Mouse (Mus musculus): Measurements from ENCODE around the gene Polr3c.
A peak's percentile ranks its signal among the peaks of the same experiment; 100 is the strongest.

Polr3c gene

DNA sequence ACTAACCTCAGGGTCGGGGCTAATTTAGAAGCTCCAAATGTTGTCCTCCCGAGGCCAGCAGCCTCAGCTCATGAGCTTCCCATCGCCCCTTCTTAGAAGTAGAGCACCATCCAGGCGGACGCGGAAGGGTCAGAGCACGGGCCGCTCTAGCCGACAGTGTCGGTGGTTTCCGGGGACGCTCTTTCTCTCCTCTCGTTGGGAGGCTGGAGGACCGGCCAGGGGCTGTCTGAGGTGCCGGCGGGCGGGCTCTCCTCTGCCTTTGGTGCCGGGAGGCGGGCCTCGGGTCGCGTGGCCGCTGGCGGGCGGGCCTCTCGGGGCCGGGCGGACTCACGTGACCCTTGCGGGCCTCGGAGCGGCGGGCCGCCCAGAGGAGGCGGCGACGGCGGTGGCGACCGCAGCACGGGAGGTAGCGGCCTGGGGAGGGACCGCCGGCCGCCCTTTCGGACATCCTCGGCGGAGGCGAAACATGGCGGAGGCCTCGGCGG, at the start of gene Polr3c, which contains the start of gene Rnf115:
Gene Polr3c (minus strand): TSS at position 286 of the 485 bp plus-strand sequence.
Gene Rnf115 (plus strand): TSS at position 322 of the 485 bp plus-strand sequence.
- DNase-seq (ENCODE audit: low read depth), result peak; percentile 98

- DNase-seq (ENCODE audit: low read depth), result no peak
These were observed 49.7 kb upstream of the Polr3c start for GRCm38 (mm10) chr3:96777120-96777519.

- DNase-seq (ENCODE audit: low read depth), result peak; percentile 25
These were observed 45.5 kb upstream of the Polr3c start for GRCm38 (mm10) chr3:96772949-96773348.

- no peak for DNase-seq (ENCODE audit: low read depth)
These were observed 42.5 kb upstream of the Polr3c start for GRCm38 (mm10) chr3:96769971-96770370.

GRCm38 (mm10) chr3:96764528-96764927, 37.1 kb upstream of the Polr3c start:
- peak; percentile 57 for DNase-seq (ENCODE audit: low read depth)

GRCm38 (mm10) chr3:96759695-96760094, 32.3 kb upstream of the Polr3c start:
- DNase-seq (ENCODE audit: low read depth), result peak; percentile 91

- DNase-seq (ENCODE audit: low read depth), result no peak
These were observed 30.3 kb upstream of the Polr3c start for GRCm38 (mm10) chr3:96757691-96758090.

DNA sequence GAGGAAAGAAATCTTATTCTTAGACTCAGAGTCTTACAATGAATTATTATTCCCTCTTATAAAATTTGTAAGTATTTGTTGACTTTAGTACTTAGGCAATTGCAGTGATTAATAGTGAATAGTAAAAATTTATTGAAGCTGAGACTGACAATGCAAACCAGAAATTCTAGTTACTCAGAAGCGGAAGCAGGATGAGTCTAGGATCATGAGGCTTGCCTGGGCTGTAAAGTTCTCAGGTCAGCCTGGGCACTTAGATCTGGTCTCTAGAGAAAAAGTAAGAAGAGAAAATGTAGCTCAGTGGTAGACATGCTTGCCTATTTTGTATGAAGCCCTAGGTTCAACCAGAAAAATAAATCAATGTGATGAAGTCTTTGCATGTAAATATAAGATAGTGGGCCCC, 28.5 kb upstream of the Polr3c start:
- DNase-seq (ENCODE audit: low read depth), result no peak

DNA sequence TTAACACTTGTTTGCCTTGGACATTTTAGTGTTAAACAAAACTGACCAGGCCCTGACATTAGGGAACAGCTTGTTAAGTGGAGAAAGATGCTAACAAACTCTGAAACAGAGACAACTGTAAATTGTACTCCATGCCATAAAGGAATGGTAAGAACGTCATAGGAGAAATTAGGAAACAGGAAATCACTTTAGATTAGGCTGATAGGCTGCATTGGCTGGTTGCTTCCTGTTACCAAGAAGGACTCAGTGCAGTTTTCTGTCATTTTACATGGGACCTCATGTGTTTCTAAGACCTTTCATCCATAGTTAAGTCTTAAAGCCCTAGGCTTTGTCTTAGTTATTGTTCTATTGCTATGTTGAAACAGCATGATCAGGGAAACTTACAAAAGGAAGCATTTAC, 19.4 kb upstream of the Polr3c start:
- DNase-seq (ENCODE audit: low read depth), result no peak

DNA sequence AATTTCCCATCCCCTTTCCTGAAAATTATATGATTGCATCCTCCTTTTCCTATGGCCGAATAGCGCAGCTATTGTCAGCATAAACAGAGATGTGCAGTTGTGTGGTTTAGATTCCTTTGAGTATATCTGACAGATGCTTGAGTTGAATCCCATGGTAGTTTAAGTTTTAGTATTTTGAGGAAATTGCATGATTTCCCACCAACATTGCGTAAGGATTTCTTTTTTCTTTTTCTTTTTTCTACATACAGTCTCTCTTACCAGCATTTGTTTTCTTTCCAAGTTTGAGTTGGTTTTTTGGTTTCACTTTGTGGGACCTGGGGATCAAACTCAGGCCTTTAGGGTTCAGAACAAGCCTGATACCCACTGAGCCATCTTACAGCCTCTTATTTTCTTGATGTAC, 16.9 kb upstream of the Polr3c start:
- peak; percentile 63 for DNase-seq (ENCODE audit: low read depth)

DNA sequence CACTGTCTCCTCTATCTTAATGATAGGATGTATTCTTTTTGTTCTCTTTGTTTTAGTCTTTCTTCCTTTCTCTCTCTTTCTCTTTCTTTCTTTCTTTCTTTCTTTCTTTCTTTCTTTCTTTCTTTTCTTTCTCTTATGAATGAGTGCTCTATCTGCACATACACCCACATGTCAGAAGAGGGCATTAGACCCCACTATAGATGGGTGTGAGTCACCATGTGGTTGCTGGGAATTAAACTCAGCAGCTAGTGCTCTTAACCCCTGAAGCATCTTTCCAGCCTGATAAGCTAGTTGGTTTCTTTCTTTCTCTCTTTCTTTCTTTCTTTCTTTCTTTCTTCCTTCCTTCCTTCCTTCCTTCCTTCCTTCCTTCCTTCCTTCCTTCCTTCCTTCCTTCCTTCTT, 12.9 kb upstream of the Polr3c start:
- DNase-seq (ENCODE audit: low read depth), result peak; percentile 41

- DNase-seq (ENCODE audit: low read depth), result peak; percentile 32
These were observed 10.6 kb upstream of the Polr3c start for GRCm38 (mm10) chr3:96737995-96738394.

- no peak for DNase-seq (ENCODE audit: low read depth)
These were observed 9.7 kb upstream of the Polr3c start for GRCm38 (mm10) chr3:96737013-96737740.

GRCm38 (mm10) chr3:96735200-96735599, 7.8 kb upstream of the Polr3c start:
- DNase-seq (ENCODE audit: low read depth), result no peak

DNA sequence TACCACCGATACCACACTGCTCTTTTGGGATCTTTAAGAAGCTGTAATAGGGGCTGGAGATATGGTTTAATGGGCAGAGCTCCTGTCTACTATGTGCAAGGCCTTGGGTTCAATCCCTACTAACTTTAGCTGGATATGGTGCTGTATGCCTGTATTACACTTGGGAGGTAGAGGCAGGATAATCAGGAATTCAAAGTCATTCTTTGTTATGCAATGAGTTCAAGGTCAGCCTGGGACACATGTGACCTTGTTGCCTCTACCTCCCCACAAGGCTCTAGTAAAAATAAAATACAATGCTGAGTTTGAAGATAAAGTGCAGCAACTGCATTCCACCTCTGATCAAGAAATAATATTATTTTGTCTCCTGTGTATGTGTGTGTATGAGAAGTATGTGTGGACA, 6.6 kb upstream of the Polr3c start:
- DNase-seq (ENCODE audit: low read depth), result no peak

- no peak for DNase-seq (ENCODE audit: low read depth)
These were observed 3.4 kb upstream of the Polr3c start for GRCm38 (mm10) chr3:96730785-96731184.

GRCm38 (mm10) chr3:96729403-96729784, 2.0 kb upstream of the Polr3c start:
- DNase-seq (ENCODE audit: low read depth), result peak; percentile 73

GRCm38 (mm10) chr3:96728634-96729402, 1.4 kb upstream of the Polr3c start:
- peak; percentile 60 for DNase-seq (ENCODE audit: low read depth)

DNA sequence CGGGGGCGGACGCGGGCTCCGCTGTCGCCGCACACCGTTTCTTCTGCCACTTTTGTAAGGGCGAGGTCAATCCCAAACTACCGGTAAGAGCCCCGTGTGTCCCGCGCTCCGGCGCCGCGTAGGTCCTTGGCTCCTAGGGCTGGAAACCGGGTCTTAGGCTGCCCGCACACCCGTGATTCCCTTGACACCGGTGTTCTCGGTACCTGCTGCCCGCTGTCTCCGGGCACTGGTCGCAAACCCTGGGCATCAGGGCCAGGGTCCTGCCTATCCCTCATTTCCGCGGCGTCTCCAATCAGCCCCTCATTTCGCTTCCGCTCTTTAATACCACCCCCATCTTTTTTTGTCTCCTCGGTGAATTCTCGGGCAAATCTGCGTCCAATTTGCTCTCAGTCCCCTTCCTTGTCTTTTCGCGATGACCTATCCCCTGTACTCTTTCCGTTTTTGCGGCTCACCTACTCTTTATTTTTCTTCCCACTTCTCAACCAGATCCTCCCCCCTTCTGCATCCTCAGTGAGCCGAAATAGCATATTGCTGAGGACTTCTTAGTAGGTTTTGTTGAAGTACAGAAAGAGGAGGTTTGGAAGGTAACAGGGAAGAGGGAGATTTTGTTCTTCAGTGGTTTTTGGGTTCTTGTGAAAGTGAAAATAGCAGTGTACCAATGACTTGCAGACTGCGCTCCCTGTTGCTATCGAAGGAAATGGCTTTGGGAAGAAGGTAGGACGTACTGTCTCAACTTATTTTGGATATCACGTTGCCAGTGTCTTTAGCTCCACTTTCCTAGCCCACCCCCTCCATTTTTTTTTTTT, 603 bp upstream of the Polr3c start:
- peak; percentile 54 for DNase-seq (ENCODE audit: low read depth)

DNA sequence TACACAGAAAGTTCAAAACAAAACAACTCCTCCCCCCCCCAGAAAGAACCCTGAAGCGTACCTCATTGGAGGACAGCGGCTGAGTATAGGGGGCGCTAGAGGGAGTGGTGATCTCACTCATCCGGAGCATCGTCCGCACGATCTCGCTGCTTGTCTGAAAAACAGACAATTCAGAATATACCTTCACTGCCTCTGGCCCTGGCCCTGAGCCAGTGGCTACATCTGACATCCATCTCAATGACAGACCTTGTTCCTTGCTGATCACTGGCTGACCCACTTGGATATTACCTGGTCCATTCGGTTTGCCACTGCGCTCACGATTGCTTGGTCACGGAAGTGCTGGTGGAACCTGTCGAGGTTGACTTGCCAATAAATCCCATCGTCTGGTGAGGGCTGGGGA, 8.3 kb downstream of the Polr3c start:
- peak; percentile 46 for DNase-seq (ENCODE audit: low read depth)

GRCm38 (mm10) chr3:96715854-96716253, 11.6 kb downstream of the Polr3c start:
- no peak for DNase-seq (ENCODE audit: low read depth)

DNA sequence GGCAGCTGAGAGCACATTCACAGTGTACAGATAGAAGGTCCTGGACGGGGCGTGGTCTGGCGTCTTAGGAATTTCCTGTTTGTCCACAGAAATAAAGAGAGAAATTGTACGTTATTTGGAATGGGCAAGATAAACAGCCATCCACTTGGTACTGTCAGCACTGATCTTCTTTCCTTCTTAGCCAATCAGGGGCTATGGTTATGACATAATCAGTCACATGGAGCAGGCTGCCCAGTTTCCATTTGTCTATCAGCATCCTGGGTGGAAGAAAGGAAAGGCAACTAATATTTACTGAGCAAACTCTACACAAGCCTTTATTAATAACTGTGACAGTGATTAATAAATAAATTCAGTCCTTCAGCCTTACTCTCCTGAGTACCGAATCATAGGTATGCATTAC, 13.1 kb downstream of the Polr3c start:
- DNase-seq (ENCODE audit: low read depth), result no peak
